Mouse (Mus musculus) liver, embryonic 13.5 days (tissue): ENCODE data around the gene Vmo1. TPM values are rescaled to one million over a fixed set of nuclear protein-coding genes. Genes with fewer than 3 reads are reported as not detected.

Source experiments
- ATAC-seq: fragments of 200-750 bp; cut with Nextera tagmentation; 2 replicates; pipeline ENCODE4 v1.8.0; 2017; ENCODE audit warnings: low read depth, mild to moderate bottlenecking, moderate number of reproducible peaks, moderate library complexity
- DNase-seq: peaks from one replicate; pipeline ENCODE4 v3.0.0; 2022
- H3K27ac ChIP-seq: fragments of 300-500 bp; sonication (generic); 2 replicates; pipeline ENCODE4 v1.5.1; 2015; ENCODE audit warnings: moderate library complexity, mild to moderate bottlenecking, inconsistent platforms
- H3K27me3 ChIP-seq: fragments of 300-500 bp; sonication (generic); 2 replicates; pipeline ENCODE4 v1.6.1; 2015; ENCODE audit warnings: mild to moderate bottlenecking, inconsistent platforms
- H3K36me3 ChIP-seq: fragments of 300-500 bp; sonication (generic); 2 replicates; pipeline ENCODE4 v1.6.1; 2015; ENCODE audit warnings: mild to moderate bottlenecking, inconsistent platforms
- H3K4me1 ChIP-seq: fragments of 300-500 bp; sonication (generic); replicated peaks from 2 replicates; pipeline ENCODE4 v1.6.1; 2015; ENCODE audit warnings: inconsistent platforms
- H3K4me2 ChIP-seq: fragments of 300-500 bp; sonication (generic); 2 replicates; pipeline ENCODE4 v1.6.1; 2015; ENCODE audit warnings: inconsistent platforms, mild to moderate bottlenecking, moderate library complexity
- H3K4me3 ChIP-seq: fragments of 300-500 bp; sonication (generic); replicated peaks from 2 replicates; pipeline ENCODE4 v1.5.1; 2015; ENCODE audit warnings: mild to moderate bottlenecking, inconsistent platforms
- H3K9ac ChIP-seq: fragments of 300-500 bp; sonication (generic); 2 replicates; pipeline ENCODE4 v1.6.1; 2015; ENCODE audit warnings: mild to moderate bottlenecking, inconsistent platforms
- H3K9me3 ChIP-seq: fragments of 300-500 bp; sonication (generic); replicated peaks from 2 replicates; pipeline ENCODE4 v1.6.1; 2016; ENCODE audit warnings: inconsistent platforms
- WGBS: fragments of 180-500 bp; shearing (Covaris S2); methylation state at CpG from one replicate; pipeline ENCODE4 v1.1.7; 2015; ENCODE audit not compliant: insufficient replicate concordance; 5-methylcytosine and 5-hydroxymethylcytosine counted together
- polyA plus RNA-seq: library from polyadenylated mRNA; unstranded; fragments of >200 nt; fragmentation: Nextera tagmentation; extraction: Ambion mirVana; gene quantifications from 2 replicates; pipeline ENCODE4 v1.2.1, GENCODE M21; 2015

Gene Vmo1
- 0.23 and 0.46 TPM in 2 replicates for polyA plus RNA-seq

DNA sequence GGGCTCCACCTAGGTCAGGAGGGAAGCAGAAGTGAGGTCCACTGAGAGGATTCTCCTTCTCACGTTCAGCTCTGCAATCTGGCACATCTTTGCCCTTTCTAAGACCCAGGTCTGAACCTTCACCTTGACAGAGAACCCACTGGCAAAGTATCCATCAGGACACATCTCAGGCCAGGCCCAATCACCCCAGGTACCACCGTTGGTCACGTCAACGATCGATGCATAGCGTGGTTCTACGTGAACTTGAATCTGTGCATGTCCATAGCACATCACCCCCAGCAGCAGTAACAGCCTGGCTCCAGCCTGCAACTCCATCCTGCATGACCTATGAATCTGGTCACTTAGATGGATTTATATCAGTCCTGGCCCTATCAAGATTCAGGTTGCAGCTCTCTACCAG is at the start of gene Vmo1:
Gene Vmo1 (minus strand): TSS at position 329 of the 400 bp plus-strand sequence.
- no peak within 1 kb of the TSS for H3K4me2 ChIP-seq
- no peak within 1 kb of the TSS for H3K4me3 ChIP-seq
- H3K4me1 ChIP-seq: peaks cover 26% of the 10 kb centered on the region
- H3K36me3 ChIP-seq: no peaks in the 10 kb centered on the region
- 69% methylated on average over 7 of the region's 7 CpGs for WGBS
- H3K27ac ChIP-seq: no peak within 1 kb of the TSS
- DNase-seq (no peak), ATAC-seq (no peak)
- H3K9me3 ChIP-seq: no peaks in the 10 kb centered on the region
- peaks cover 16% of the 10 kb centered on the region for H3K27me3 ChIP-seq
- no peak within 1 kb of the TSS for H3K9ac ChIP-seq

DNA sequence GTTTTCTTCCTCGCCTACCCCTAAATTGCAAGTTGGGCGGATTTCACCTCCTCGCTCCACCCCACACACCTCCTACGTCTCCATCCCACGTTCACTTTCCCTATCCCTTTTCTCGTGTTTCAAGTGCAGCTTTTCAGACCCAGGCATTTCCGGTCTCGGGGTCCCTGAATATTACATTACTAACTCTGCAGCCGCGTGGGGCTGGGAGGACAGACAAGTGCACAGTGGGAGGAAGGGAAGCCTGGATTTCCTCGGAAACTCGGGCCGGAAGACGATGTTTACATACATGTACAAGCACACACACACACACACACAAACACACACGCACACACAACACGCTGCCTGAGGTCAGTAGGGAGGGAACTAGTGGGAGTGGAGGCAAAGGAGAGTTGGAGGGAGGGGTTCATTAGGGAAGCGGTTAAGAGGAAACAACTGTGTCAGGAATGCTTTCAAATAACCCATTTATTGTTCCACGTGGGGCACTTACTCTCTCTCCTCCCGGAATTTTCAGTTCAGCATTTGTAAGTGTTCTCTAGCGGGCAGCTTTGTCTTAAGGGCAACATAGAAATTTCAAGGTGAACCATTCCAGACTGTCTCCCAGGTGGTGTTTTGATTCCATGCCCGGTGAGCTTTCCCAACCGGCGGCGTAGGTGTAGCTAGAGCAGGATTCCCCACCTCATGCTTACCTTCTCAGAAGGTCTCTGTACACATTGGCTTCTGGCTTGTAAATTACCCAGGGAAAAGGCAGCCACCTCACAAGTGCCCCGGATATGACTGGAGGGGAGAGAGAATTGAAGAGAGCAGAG is 49.3 kb upstream of the Vmo1 start:
- peak overlapping the region; percentile 77 for H3K27ac ChIP-seq
- no peak for ATAC-seq
- 4% methylated on average over 25 of the region's 25 CpGs for WGBS

DNA sequence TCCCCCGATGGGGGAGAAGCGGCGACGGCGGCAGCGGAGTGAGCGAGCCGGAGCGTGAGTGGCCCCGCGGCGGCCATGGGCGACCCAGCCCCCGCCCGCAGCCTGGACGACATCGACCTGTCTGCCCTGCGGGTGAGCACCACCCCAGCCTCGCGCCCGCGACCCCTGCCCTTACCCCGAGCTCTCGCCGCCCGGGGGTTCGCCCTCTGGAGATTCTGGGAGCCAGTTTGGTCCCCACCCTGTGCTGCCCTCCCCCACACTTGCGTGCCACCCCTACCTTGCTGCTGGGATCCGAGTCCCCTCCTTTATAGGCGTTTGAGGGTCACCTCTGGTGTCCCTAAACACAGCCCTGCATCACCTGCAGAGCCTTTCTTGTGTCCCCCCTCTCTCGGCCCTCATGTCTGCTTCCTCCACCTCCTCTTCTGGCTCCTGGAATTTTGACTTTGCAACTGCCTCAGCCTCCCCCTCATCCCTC is 48.6 kb upstream of the Vmo1 start:
- WGBS: under 1% methylated on average over 23 of the region's 31 CpGs
- Histone ChIP-seq H3K4me2 (peak overlapping the region; percentile 98), H3K4me3 (peak overlapping the region; percentile 86), H3K4me1 (peaks cover 51% of the 10 kb centered on the region), H3K36me3 (peaks cover 4% of the 10 kb centered on the region; the same call in 1 of the 2 replicates), H3K9me3 (no peaks in the 10 kb centered on the region), H3K27ac (peak overlapping the region; percentile 77), H3K9ac (peak overlapping the region; percentile 88), H3K27me3 (no peaks in the 10 kb centered on the region)
- no peak for ATAC-seq
- DNase-seq: no peak

More for the DNA sequence above, 49.3 kb upstream of the Vmo1 start:
- Histone ChIP-seq H3K4me3 (peak overlapping the region; percentile 86), H3K4me1 (peaks cover 57% of the 10 kb centered on the region), H3K9me3 (no peaks in the 10 kb centered on the region), H3K27me3 (no peaks in the 10 kb centered on the region), H3K9ac (peak overlapping the region; percentile 88), H3K4me2 (peak overlapping the region; percentile 98), H3K36me3 (peaks cover 8% of the 10 kb centered on the region; the same call in 1 of the 2 replicates)
- DNase-seq: no peak

DNA sequence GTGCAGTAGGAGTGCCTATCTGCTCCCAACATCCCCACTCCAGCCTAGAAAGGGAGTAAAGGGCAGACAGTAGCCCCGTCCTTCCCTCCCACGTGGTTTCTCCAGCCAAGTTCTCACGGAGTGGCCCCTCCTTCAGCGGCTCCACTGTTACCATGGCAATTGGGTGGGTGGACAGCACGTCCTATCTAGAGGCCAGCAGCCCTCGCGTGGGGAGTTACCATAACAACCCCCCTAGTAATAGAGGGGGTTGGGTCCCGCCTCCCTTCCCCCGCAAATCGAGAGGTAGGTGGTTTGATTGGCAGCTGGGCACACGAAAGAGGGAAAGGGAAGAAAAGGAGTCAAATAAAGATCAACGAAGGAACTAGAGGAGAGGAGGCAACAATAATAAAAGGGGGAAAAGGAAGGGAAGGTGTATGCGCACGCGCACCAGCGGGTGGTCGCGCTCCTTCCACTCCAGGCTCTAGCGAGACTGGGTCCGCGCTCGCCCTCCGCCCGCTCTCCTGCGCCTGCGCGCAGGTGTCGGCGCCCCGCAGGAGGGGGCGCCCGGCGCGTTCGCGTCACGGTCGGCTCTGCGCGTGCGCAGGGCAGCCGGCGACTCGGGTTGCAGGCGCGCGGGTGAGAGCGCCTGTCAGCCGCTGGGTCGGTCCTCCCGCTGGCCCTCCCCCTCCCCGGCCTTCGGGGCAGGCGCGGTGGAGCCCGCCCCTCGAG is 48.0 kb upstream of the Vmo1 start, which contains the start of gene Mink1:
Gene Mink1 (plus strand): TSS at position 595 of the 708 bp plus-strand sequence.
- Histone ChIP-seq H3K4me1 (peaks cover 48% of the 10 kb centered on the region), H3K9ac (peak within 1 kb of the TSS; percentile 88), H3K4me3 (peak within 1 kb of the TSS; percentile 86), H3K27ac (peak within 1 kb of the TSS; percentile 77), H3K4me2 (peak within 1 kb of the TSS; percentile 98), H3K27me3 (no peaks in the 10 kb centered on the region), H3K9me3 (no peaks in the 10 kb centered on the region), H3K36me3 (0 out of 2 replicates have a peak, but pooled peaks cover 3% of the 10 kb centered on the region)
- peak; percentile 79 for DNase-seq
- ATAC-seq: peak; percentile 83
- under 1% methylated on average over 53 of the region's 57 CpGs for WGBS

DNA sequence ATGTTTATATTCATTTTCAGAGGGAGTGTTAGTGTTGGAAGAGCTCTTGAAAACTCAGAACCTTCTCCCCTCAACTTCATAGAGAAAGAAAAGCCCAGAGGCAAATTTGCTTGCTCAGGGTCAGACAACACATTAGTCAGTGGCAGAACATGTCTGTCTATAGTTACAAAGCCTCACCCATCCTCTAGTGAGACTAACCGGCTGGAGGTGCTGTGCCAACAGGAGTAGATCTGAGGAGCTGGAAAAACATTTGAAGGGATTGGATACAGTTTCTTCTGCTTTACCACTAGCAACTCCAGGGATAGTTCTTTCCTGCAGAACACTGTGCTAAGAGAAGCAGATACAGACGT is 47.5 kb upstream of the Vmo1 start:
- H3K27me3 ChIP-seq: no peaks in the 10 kb centered on the region
- peaks cover 48% of the 10 kb centered on the region for H3K4me1 ChIP-seq
- WGBS: 6% methylated on average over 2 of the region's 2 CpGs
- 0 out of 2 replicates have a peak, but pooled peaks cover 3% of the 10 kb centered on the region for H3K36me3 ChIP-seq
- peak overlapping the region; percentile 88 for H3K9ac ChIP-seq
- peak overlapping the region; percentile 77 for H3K27ac ChIP-seq
- peak overlapping the region; percentile 98 for H3K4me2 ChIP-seq
- no peaks in the 10 kb centered on the region for H3K9me3 ChIP-seq
- peak overlapping the region; percentile 86 for H3K4me3 ChIP-seq
- ATAC-seq: peak; percentile 8; the same call in 1 of the 2 replicates
- DNase-seq: no peak

DNA sequence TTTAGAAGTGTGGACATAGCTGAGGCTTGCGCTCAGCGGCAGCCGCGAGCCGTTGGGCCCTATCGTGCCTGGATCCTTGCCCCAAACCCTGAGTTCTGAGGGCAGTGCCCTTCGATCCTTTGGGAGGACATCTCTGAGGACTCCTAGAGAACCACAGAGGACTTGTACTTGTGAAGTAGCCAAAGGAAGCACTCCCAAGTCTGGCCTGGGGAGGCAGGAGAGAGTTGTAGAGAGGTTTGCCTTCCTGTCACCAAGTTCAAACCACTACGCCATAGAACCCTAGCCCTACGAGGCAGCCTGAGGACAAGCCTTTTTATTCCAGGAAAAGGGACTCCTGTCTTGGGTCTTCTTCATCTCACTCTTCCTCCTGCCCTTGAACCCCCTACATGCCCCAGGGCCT is 43.1 kb upstream of the Vmo1 start:
- no peak for ATAC-seq
- Histone ChIP-seq H3K9me3 (no peaks in the 10 kb centered on the region), H3K4me2 (no peak overlapping the region), H3K27me3 (peaks cover 16% of the 10 kb centered on the region), H3K27ac (no peak overlapping the region), H3K9ac (no peak overlapping the region), H3K4me1 (peaks cover 10% of the 10 kb centered on the region), H3K36me3 (0 out of 2 replicates have a peak, but pooled peaks cover 2% of the 10 kb centered on the region), H3K4me3 (no peak overlapping the region)
- DNase-seq: no peak
- WGBS: 78% methylated on average over 9 of the region's 9 CpGs

DNA sequence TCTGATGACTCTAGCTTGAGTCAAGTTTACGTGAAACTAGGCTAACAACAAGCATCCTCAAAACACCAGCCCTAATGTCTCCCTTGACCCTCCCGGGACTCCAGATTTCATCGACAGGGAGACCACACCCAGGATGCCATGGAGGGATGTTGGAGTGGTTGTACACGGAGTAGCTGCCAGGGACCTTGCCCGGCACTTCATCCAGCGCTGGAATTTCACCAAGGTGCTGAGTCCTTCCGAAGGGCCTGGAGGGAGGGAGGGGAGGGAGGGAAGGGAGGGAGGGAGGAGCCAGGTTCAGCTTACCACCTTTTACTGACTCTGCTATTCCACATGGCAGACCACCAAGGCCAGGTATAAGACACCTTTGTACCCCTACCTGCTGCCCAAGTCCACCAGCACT is 39.5 kb upstream of the Vmo1 start:
- Histone ChIP-seq H3K9ac (no peak overlapping the region), H3K9me3 (no peaks in the 10 kb centered on the region), H3K4me2 (no peak overlapping the region), H3K4me3 (no peak overlapping the region), H3K27me3 (peaks cover 24% of the 10 kb centered on the region), H3K36me3 (0 out of 2 replicates have a peak, but pooled peaks cover 2% of the 10 kb centered on the region), H3K4me1 (no peaks in the 10 kb centered on the region), H3K27ac (no peak overlapping the region)
- ATAC-seq (no peak), DNase-seq (no peak)
- 28% methylated on average over 7 of the region's 7 CpGs for WGBS

DNA sequence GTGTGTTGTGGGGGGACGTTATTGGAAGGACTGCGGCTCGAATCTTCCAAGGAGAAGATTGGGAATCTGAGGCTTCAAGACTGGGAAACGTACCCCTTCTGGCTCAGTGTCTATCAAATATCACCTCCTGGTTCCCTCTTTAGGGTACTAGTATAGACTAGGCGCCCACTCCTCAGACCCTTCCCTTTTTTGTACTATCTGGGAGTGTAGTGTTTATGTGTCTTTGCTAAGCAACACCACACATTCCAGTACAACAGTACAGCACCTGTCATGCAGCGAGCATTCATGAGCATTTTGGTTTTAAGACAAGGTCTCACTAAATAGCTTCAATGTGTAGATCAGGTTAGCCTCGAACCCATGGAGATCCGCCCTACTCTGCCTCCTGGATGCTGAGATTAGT is 37.1 kb upstream of the Vmo1 start:
- 64% methylated on average over 8 of the region's 8 CpGs for WGBS
- peaks cover 24% of the 10 kb centered on the region for H3K27me3 ChIP-seq
- no peak overlapping the region for H3K27ac ChIP-seq
- no peak overlapping the region for H3K9ac ChIP-seq
- no peak overlapping the region for H3K4me3 ChIP-seq
- DNase-seq (no peak), ATAC-seq (no peak)
- H3K9me3 ChIP-seq: no peaks in the 10 kb centered on the region
- 0 out of 2 replicates have a peak, but pooled peaks cover 2% of the 10 kb centered on the region for H3K36me3 ChIP-seq
- H3K4me2 ChIP-seq: no peak overlapping the region
- no peaks in the 10 kb centered on the region for H3K4me1 ChIP-seq

DNA sequence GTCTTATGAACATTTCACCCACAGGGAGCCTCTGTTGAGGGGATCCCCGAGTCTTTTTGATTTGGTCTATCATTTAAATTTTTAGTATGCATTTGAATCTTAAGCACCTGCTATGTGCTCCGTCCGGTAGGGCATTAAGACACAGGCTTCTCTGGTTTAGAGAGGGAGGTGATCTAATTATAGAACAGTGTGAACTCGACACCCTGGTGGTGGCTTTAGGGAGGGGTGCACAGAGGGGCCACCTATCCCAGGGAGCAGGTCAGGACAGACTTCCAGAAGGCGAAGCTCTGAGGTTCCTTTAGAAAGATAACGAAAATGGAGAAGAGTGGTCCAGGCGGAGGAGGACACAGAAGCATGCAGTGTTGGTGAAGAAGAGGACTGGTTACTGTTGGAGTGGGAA is 30.1 kb upstream of the Vmo1 start:
- Histone ChIP-seq H3K4me3 (no peak overlapping the region), H3K27me3 (peaks cover 45% of the 10 kb centered on the region)

DNA sequence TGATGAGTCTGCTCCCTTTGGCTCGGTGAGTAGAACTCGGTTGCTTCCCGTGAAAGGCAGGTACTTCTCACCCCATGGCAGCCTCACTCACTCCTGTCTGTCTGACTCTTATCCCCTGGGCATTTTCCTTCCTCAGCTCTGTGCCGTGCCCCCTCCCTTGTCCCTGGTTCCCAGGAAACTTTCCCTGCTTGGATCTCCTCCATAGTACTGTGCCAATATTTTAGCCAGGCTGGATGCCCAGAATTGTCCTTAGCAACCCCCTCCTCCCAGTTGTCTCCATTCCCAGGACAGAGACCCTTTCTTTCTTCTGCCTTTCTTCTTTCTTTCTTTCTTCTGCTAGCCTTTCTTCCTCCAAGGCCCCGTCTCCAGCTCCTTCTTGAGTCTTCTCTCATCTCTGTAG is 27.0 kb upstream of the Vmo1 start:
- Histone ChIP-seq H3K9ac (no peak overlapping the region), H3K4me3 (no peak overlapping the region), H3K27ac (no peak overlapping the region), H3K4me1 (peaks cover 15% of the 10 kb centered on the region), H3K27me3 (peaks cover 56% of the 10 kb centered on the region), H3K9me3 (no peaks in the 10 kb centered on the region), H3K4me2 (no peak overlapping the region), H3K36me3 (no peaks in the 10 kb centered on the region)
- no peak for DNase-seq
- ATAC-seq: no peak
- WGBS: 64% methylated on average over 5 of the region's 5 CpGs

More for the DNA sequence above, 30.1 kb upstream of the Vmo1 start:
- no peak for DNase-seq
- Histone ChIP-seq H3K9me3 (no peaks in the 10 kb centered on the region), H3K27ac (no peak overlapping the region), H3K4me2 (no peak overlapping the region), H3K4me1 (peaks cover 15% of the 10 kb centered on the region), H3K9ac (no peak overlapping the region), H3K36me3 (no peaks in the 10 kb centered on the region)
- WGBS: 45% methylated on average over 7 of the region's 7 CpGs
- no peak for ATAC-seq

DNA sequence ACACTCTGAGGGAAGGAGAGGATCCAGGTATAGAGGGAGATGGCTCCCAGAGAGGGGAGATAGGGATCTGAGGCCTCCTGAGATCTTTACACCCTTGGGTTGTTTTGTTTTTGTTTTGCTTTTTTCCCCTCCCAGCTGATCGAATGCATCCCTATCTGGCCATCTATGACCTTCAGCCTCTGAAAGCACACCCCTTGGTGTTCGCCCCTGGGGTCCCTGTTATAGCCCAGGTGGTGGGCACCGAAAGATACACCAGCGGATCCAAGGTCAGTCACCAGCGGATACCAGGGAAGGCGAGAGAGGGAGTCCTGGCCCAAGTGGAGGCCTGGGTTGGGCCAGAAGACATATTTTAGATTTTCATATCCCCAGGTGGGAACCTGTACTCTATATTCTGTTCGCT is 26.5 kb upstream of the Vmo1 start:
- Histone ChIP-seq H3K9me3 (no peaks in the 10 kb centered on the region), H3K4me1 (peaks cover 15% of the 10 kb centered on the region), H3K4me3 (peak overlapping the region; percentile 62), H3K27ac (no peak overlapping the region), H3K9ac (0 out of 2 replicates have a peak overlapping the region, but pooled peaks have one; percentile 56), H3K36me3 (no peaks in the 10 kb centered on the region), H3K27me3 (peaks cover 56% of the 10 kb centered on the region), H3K4me2 (peak overlapping the region; percentile 74)
- DNase-seq (no peak), ATAC-seq (no peak)
- 68% methylated on average over 7 of the region's 7 CpGs for WGBS
